Mouse (Mus musculus): ENCODE results near the gene Sult1e1. TPM values are rescaled to one million over a fixed set of nuclear protein-coding genes. Genes with fewer than 3 reads are reported as not detected.

The Sult1e1 gene
- total RNA-seq (2017): not detected in 3 replicates

DNA sequence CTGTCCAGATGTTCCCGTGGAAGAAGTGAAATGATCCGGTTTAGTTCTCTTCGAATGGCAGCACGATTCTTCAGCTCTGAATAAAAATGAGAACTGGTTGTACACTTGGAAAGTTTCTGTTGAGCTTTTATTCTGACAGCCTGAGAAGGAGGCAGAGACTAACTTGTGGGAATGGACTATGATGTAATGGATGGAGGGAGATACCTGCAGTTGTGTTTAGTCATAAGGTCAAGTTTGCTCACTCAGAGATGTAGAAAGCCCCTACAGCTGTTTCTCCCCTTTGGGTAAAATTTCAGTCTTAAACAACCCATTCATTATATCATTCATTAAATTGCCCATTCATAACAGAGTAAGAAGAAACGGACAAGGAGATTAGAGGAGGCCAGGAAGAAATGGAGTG is at the start of gene Sult1e1:
Sult1e1 (minus strand) TSS at position 101 of the 400 bp plus-strand sequence.
- no peak for ATAC-seq (replicated peaks; ENCODE audit: insufficient number of reproducible peaks, low FRiP score, low TSS enrichment, poor library complexity, severe bottlenecking)

GRCm38 (mm10) chr5:87622681-87623080 is 31.3 kb upstream of the Sult1e1 start:
- ATAC-seq (replicated peaks; ENCODE audit: insufficient number of reproducible peaks, low FRiP score, low TSS enrichment, poor library complexity, severe bottlenecking): no peak

DNA sequence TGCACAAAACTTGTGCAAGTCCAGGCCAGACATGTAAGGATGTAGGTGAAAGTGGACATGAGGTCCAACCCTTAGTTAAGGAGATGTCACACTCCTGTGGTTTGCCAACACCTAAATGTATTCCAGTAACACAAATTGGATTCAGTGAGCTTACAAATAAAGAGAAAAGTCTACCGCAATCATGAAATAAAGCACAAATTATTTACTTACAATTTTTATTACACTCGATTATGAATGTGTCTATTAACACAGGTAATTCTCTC is 23.7 kb upstream of the Sult1e1 start:
- ATAC-seq (replicated peaks; ENCODE audit: insufficient number of reproducible peaks, low FRiP score, low TSS enrichment, poor library complexity, severe bottlenecking): no peak

DNA sequence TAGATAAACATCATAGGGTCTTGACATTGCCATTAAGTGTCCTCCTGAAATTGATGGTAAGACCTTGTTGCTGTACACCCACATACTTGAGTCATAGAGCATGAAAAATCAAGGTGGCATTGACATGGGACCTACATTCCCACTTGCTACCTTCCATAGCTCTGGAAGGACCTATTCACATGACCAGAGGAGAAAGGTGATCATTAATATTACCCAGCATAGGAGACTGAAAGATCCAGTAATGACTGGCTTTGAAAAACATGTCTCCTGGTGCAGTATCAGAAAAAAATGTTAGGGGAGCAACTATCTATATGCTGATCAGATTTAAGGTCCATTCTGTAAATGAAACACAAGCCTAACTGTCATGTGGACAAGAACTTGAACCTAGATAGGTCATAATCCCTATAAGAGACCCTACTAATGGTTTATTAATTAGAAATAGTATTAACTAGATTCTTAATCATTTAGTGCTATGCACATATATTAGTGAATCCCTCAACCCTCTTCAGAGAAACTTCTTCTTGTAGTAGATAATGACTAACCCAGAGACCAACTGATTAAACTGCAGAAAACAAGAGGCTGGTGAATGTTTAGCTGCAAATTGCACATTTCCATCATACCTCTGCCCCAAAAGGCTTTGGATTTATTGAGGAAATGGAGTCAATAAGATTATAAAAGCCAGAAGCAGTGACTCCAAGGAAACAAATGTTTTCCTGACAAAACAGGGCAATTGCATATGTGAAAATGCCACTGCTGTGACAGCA is 23.2 kb upstream of the Sult1e1 start:
- ATAC-seq (replicated peaks; ENCODE audit: insufficient number of reproducible peaks, low FRiP score, low TSS enrichment, poor library complexity, severe bottlenecking): no peak

GRCm38 (mm10) chr5:87601018-87601417 is 9.6 kb upstream of the Sult1e1 start:
- ATAC-seq (replicated peaks; ENCODE audit: insufficient number of reproducible peaks, low FRiP score, low TSS enrichment, poor library complexity, severe bottlenecking): no peak

GRCm38 (mm10) chr5:87597891-87598290 is 6.5 kb upstream of the Sult1e1 start:
- ATAC-seq (replicated peaks; ENCODE audit: insufficient number of reproducible peaks, low FRiP score, low TSS enrichment, poor library complexity, severe bottlenecking): no peak

- no peak for ATAC-seq (replicated peaks; ENCODE audit: insufficient number of reproducible peaks, low FRiP score, low TSS enrichment, poor library complexity, severe bottlenecking)
These were observed 1.5 kb downstream of the Sult1e1 start for GRCm38 (mm10) chr5:87589916-87590315.

- no peak for ATAC-seq (replicated peaks; ENCODE audit: insufficient number of reproducible peaks, low FRiP score, low TSS enrichment, poor library complexity, severe bottlenecking)
These were observed 11.0 kb downstream of the Sult1e1 start for GRCm38 (mm10) chr5:87580389-87580788.

DNA sequence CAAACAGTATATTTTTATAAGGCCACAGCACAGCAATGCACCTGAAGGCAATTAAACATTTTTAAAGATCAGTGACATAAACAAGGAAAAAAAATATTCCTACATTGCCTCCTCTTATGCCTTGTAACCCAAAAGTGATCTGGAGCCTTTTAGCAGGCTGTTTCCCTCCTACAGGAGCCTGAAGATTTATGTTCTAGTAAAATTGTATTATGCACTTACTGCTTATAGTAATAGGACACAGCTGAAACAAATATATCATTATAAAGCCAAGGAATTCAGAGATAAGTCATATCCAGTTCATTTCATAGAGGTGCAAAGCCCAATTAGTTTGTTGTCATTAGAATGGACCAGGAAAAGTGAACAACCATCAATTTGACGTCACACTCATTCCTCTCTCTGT is 17.2 kb downstream of the Sult1e1 start:
- no peak for ATAC-seq (replicated peaks; ENCODE audit: insufficient number of reproducible peaks, low FRiP score, low TSS enrichment, poor library complexity, severe bottlenecking)

- no peak for ATAC-seq (replicated peaks; ENCODE audit: insufficient number of reproducible peaks, low FRiP score, low TSS enrichment, poor library complexity, severe bottlenecking)
These were observed 17.9 kb downstream of the Sult1e1 start for GRCm38 (mm10) chr5:87573490-87573889.

GRCm38 (mm10) chr5:87572781-87573180 is 18.6 kb downstream of the Sult1e1 start:
- no peak for ATAC-seq (replicated peaks; ENCODE audit: insufficient number of reproducible peaks, low FRiP score, low TSS enrichment, poor library complexity, severe bottlenecking)

GRCm38 (mm10) chr5:87568845-87569244 is 22.5 kb downstream of the Sult1e1 start, which contains the start of gene Sult1d1:
TSS of gene Sult1d1 (minus strand) at chr5:87569027.
- no peak for ATAC-seq (replicated peaks; ENCODE audit: insufficient number of reproducible peaks, low FRiP score, low TSS enrichment, poor library complexity, severe bottlenecking)

DNA sequence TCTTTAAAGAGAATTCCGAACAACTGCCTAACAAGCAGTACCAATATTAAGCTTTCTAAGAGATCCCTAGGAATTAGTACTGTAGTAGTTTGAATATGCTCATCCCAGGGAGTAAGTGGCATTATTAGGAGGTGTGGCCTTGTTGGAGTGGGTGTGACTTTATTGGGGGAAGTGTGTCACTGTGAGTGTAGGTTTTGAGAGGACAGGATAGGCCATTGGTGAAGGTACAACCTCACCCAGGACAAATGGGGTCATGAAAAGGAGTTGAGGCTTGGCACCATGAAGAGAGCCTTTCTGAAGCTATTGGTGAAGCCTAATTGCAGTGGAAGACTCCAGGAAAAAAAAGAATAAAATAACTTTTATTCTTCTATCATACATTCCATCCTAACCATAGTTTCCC is 24.1 kb downstream of the Sult1e1 start:
- no peak for ATAC-seq (replicated peaks; ENCODE audit: insufficient number of reproducible peaks, low FRiP score, low TSS enrichment, poor library complexity, severe bottlenecking)

DNA sequence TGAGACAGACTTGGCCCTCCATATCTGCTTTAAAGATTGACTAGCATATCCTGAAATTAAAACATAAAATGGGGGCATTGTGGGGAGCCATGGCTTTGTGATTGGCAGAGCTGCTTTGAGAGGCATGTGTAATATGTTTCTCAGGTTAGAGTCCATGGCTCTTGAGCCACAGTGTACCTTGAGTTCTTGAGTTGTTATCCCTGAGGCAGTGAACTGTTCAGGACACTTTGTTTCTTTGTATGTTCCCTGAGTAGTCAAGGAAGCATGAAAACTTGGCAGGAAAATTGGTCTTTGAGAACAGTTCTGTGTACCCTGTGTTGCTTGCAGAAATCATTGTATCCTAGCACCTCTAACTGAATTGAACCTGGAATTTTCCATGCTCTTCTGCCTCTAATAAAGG is 28.4 kb downstream of the Sult1e1 start:
- no peak for ATAC-seq (replicated peaks; ENCODE audit: insufficient number of reproducible peaks, low FRiP score, low TSS enrichment, poor library complexity, severe bottlenecking)

DNA sequence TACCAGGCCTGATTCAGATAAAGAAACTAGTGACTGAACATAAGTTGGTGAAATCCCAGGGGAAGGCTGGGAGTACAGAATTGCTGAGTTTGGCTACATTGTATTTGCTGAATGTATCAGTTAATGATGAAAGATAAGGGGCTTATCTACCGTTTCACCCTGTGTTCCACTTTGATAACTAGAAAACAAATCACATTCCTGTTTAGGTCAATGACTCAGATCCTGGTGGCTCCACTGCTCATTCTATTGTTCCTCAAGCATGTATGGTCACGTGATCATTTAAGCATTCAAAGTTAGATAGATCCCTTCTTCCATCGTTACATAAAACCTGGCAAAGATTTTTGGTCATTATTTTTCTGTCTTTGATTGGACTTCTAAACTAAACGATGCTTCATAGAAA is 28.9 kb downstream of the Sult1e1 start:
- ATAC-seq (replicated peaks; ENCODE audit: insufficient number of reproducible peaks, low FRiP score, low TSS enrichment, poor library complexity, severe bottlenecking): no peak

DNA sequence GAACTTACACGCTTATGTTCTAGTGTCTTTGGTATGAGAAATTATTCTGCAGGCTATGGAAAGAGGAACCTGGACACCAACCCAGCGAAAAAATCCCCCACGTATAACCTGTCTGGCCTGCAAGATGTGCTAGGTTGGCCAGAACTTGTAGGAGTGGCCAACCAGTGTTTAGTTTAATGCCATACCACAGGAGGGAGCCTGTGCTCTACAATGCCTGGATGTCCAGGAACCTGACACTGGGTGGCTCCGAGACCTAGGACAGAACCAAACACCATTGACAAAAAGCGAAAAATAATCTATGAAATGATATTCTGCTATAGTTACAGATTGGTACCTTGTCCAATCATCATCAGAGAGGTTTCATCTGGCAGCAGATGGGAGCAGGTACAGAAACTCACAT is 31.2 kb downstream of the Sult1e1 start:
- no peak for ATAC-seq (replicated peaks; ENCODE audit: insufficient number of reproducible peaks, low FRiP score, low TSS enrichment, poor library complexity, severe bottlenecking)

DNA sequence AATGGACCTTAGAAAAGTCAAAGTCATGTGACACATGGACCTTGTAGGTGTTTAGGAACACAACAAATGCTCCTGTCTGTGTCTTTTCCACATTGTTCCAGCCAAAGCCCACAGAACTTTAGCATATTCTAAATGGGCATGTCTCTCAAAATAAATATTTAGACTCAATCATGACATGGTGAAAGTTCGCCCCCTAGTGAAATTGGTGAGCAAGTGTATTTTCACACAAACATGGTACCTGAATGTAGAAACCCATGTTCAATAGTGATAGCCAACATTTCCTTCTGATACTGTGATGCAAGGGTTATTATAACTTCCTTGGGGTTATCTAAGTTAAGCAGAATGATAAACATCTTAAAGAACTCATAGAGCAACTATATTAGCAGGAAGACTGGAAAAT is 40.5 kb downstream of the Sult1e1 start:
- no peak for ATAC-seq (replicated peaks; ENCODE audit: insufficient number of reproducible peaks, low FRiP score, low TSS enrichment, poor library complexity, severe bottlenecking)

GRCm38 (mm10) chr5:87538111-87538510 is 53.3 kb downstream of the Sult1e1 start, which contains the start of gene Sult1b1:
TSS of gene Sult1b1 (minus strand) at chr5:87538195.
- ATAC-seq (replicated peaks; ENCODE audit: insufficient number of reproducible peaks, low FRiP score, low TSS enrichment, poor library complexity, severe bottlenecking): no peak

- no peak for ATAC-seq (replicated peaks; ENCODE audit: insufficient number of reproducible peaks, low FRiP score, low TSS enrichment, poor library complexity, severe bottlenecking)
These were observed 55.3 kb downstream of the Sult1e1 start for GRCm38 (mm10) chr5:87535994-87536644.

DNA sequence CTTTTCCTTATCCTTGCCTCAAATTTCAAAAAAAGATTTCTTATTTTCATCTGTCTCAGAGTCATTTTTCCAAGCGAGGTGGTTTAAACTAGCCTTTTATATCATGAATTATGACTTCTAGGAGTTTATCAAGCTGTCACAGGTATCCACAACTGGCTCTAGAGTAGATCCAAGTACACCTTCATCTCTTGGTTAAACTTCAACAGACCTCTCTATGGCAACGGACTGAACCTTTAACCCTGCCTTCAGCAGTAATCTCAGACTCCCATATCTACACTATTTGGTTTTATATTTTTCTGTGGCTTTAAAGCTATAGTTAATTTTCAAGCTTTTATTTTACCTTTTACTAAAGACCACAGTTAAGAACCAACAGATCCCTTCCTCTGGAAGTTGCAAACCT is 59.1 kb downstream of the Sult1e1 start:
- no peak for ATAC-seq (replicated peaks; ENCODE audit: insufficient number of reproducible peaks, low FRiP score, low TSS enrichment, poor library complexity, severe bottlenecking)

Measured in monocyte, adult 5-6 weeks (primary cell).